Mouse (Mus musculus) brain, embryonic 14.5 days (tissue): Measurements from ENCODE around the gene Cela2a.

Source experiments
- CTCF ChIP-seq: fragments of 200-500 bp; IDR thresholded peaks from 2 replicates; pipeline ENCODE4 v1.5.1; 2012; ENCODE audit warnings: inconsistent platforms, mild to moderate bottlenecking, moderate library complexity, borderline replicate concordance; ENCODE audit not compliant: insufficient read depth, insufficient read length; ENCODE audit errors: extremely low read depth
- POLR2A ChIP-seq: fragments of 200-500 bp; IDR thresholded peaks from 2 replicates; pipeline ENCODE4 v1.6.1; 2012; ENCODE audit warnings: mild to moderate bottlenecking, inconsistent platforms, borderline replicate concordance; ENCODE audit not compliant: poor library complexity, insufficient read depth, insufficient read length, severe bottlenecking; ENCODE audit errors: extremely low read depth

DNA sequence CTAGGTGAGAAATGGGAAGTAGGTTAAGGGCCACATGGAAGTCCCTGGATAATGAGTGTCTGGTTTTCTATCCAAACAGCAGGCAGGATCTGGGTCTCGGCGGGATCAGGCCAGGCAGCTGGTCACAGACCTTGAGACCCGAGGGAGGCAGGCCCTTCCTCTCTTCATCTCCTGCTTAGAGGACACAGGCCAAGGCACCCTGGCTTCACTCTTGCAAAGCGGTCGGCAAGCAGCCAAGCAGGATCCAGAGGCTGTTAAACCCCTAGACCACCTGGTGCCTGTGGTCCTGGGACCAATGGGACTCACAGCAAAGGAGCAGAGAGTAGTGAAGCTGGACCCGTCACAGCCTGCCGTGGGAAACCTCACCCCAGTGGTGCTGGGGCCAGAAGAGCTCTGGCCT lies 29.6 kb downstream of the Cela2a start:
- no peak for TF ChIP-seq POLR2A
- TF ChIP-seq CTCF, result no peak
